Mouse (Mus musculus): ENCODE measurements around the gene Cnot8. TPM values are rescaled to one million over a fixed set of nuclear protein-coding genes. Genes with fewer than 3 reads are reported as not detected.
"Not testable (repeated sequence)": the region's sequence is repeated elsewhere in the genome, so short reads cannot be mapped to it uniquely, and the experiment has no call there.

Gene Cnot8
- 79.5 and 85.5 TPM in 2 replicates for total RNA-seq (2014; fragmentation: Nextera tagmentation)
- total RNA-seq (2017): 117 and 126 TPM in 2 replicates

GRCm38 (mm10) chr11:58103697-58104306 is at the start of gene Cnot8:
Gene Cnot8, plus strand, starts transcription at chr11:58104153.
- peak; percentile 83 for ATAC-seq (replicated peaks; ENCODE audit: poor library complexity, severe bottlenecking)

GRCm38 (mm10) chr11:58057455-58057854 is 46.5 kb upstream of the Cnot8 start:
- ATAC-seq (replicated peaks; ENCODE audit: poor library complexity, severe bottlenecking): peak; percentile 67

- ATAC-seq (replicated peaks; ENCODE audit: poor library complexity, severe bottlenecking): not testable (repeated sequence)
These were observed 44.2 kb upstream of the Cnot8 start for GRCm38 (mm10) chr11:58059752-58060151.

- ATAC-seq (replicated peaks; ENCODE audit: poor library complexity, severe bottlenecking): not testable (repeated sequence)
These were observed 42.7 kb upstream of the Cnot8 start for GRCm38 (mm10) chr11:58061218-58061617.

GRCm38 (mm10) chr11:58062586-58062985 is 41.4 kb upstream of the Cnot8 start:
- no peak for ATAC-seq (replicated peaks; ENCODE audit: poor library complexity, severe bottlenecking)

GRCm38 (mm10) chr11:58065025-58065424 is 38.9 kb upstream of the Cnot8 start:
- ATAC-seq (replicated peaks; ENCODE audit: poor library complexity, severe bottlenecking): no peak

GRCm38 (mm10) chr11:58072978-58073377 is 31.0 kb upstream of the Cnot8 start:
- 0 out of 2 replicates have a peak, but pooled peaks have one; percentile 20 for ATAC-seq (replicated peaks; ENCODE audit: poor library complexity, severe bottlenecking)

GRCm38 (mm10) chr11:58077270-58077669 is 26.7 kb upstream of the Cnot8 start:
- ATAC-seq (replicated peaks; ENCODE audit: poor library complexity, severe bottlenecking): no peak

GRCm38 (mm10) chr11:58081716-58082115 is 22.2 kb upstream of the Cnot8 start:
- no peak for ATAC-seq (replicated peaks; ENCODE audit: poor library complexity, severe bottlenecking)

- peak; percentile 83 for ATAC-seq (replicated peaks; ENCODE audit: poor library complexity, severe bottlenecking)
These were observed 11.4 kb upstream of the Cnot8 start for GRCm38 (mm10) chr11:58092541-58092940.

- peak; percentile 43 for ATAC-seq (replicated peaks; ENCODE audit: poor library complexity, severe bottlenecking)
These were observed 10.9 kb upstream of the Cnot8 start, which contains the start of gene Gm12248 for GRCm38 (mm10) chr11:58093021-58093528. Gene Gm12248, minus strand, starts transcription at chr11:58093134.

GRCm38 (mm10) chr11:58094766-58095165 is 9.2 kb upstream of the Cnot8 start:
- ATAC-seq (replicated peaks; ENCODE audit: poor library complexity, severe bottlenecking): no peak

- no peak for ATAC-seq (replicated peaks; ENCODE audit: poor library complexity, severe bottlenecking)
These were observed 8.4 kb upstream of the Cnot8 start for GRCm38 (mm10) chr11:58095561-58095960.

- peak; percentile 63 for ATAC-seq (replicated peaks; ENCODE audit: poor library complexity, severe bottlenecking)
These were observed 7.8 kb upstream of the Cnot8 start for GRCm38 (mm10) chr11:58096160-58096559.

- no peak for ATAC-seq (replicated peaks; ENCODE audit: poor library complexity, severe bottlenecking)
These were observed 6.9 kb upstream of the Cnot8 start for GRCm38 (mm10) chr11:58096821-58097620.

- peak; percentile 55 for ATAC-seq (replicated peaks; ENCODE audit: poor library complexity, severe bottlenecking)
These were observed 6.2 kb upstream of the Cnot8 start for GRCm38 (mm10) chr11:58097621-58098365.

GRCm38 (mm10) chr11:58098366-58098720 is 5.6 kb upstream of the Cnot8 start:
- not testable (repeated sequence) for ATAC-seq (replicated peaks; ENCODE audit: poor library complexity, severe bottlenecking)

- ATAC-seq (replicated peaks; ENCODE audit: poor library complexity, severe bottlenecking): no peak
These were observed 3.9 kb upstream of the Cnot8 start for GRCm38 (mm10) chr11:58100006-58100405.

- ATAC-seq (replicated peaks; ENCODE audit: poor library complexity, severe bottlenecking): no peak
These were observed 2.7 kb upstream of the Cnot8 start for GRCm38 (mm10) chr11:58101194-58101720.

GRCm38 (mm10) chr11:58102146-58102545 is 1.8 kb upstream of the Cnot8 start:
- no peak for ATAC-seq (replicated peaks; ENCODE audit: poor library complexity, severe bottlenecking)
